Mouse (Mus musculus): ENCODE measurements around the gene Rgs12.

The Rgs12 gene

GRCm38 (mm10) chr5:34981734-34982133 is 32.5 kb downstream of the Rgs12 start:
- DNase-seq (ENCODE audit: low spot score), result peak; percentile 58

GRCm38 (mm10) chr5:34984933-34985332 is 35.7 kb downstream of the Rgs12 start:
- no peak for DNase-seq (ENCODE audit: low spot score)

- peak; percentile 79 for DNase-seq (ENCODE audit: low spot score)
Measured at GRCm38 (mm10) chr5:34985867-34986266, 36.6 kb downstream of the Rgs12 start.

- no peak for DNase-seq (ENCODE audit: low spot score)
Measured at GRCm38 (mm10) chr5:34987396-34987795, 38.2 kb downstream of the Rgs12 start.

GRCm38 (mm10) chr5:34988690-34989089 is 39.4 kb downstream of the Rgs12 start:
- no peak for DNase-seq (ENCODE audit: low spot score)

- no peak for DNase-seq (ENCODE audit: low spot score)
Measured at GRCm38 (mm10) chr5:34989321-34989772, 40.1 kb downstream of the Rgs12 start.

- no peak for DNase-seq (ENCODE audit: low spot score)
Measured at GRCm38 (mm10) chr5:34998754-34999153, 49.5 kb downstream of the Rgs12 start.

GRCm38 (mm10) chr5:34999281-34999680 is 50.0 kb downstream of the Rgs12 start:
- no peak for DNase-seq (ENCODE audit: low spot score)

GRCm38 (mm10) chr5:35000323-35000722 is 51.1 kb downstream of the Rgs12 start:
- no peak for DNase-seq (ENCODE audit: low spot score)

GRCm38 (mm10) chr5:35001144-35001543 is 51.9 kb downstream of the Rgs12 start:
- no peak for DNase-seq (ENCODE audit: low spot score)

- DNase-seq (ENCODE audit: low spot score), result no peak
Measured at GRCm38 (mm10) chr5:35003611-35004162, 54.4 kb downstream of the Rgs12 start.

GRCm38 (mm10) chr5:35004769-35005168 is 55.5 kb downstream of the Rgs12 start:
- DNase-seq (ENCODE audit: low spot score), result no peak

- DNase-seq (ENCODE audit: low spot score), result no peak
Measured at GRCm38 (mm10) chr5:35005659-35006058, 56.4 kb downstream of the Rgs12 start.

GRCm38 (mm10) chr5:35006599-35006998 is 57.4 kb downstream of the Rgs12 start:
- no peak for DNase-seq (ENCODE audit: low spot score)

- DNase-seq (ENCODE audit: low spot score), result no peak
Measured at GRCm38 (mm10) chr5:35009163-35009562, 59.9 kb downstream of the Rgs12 start.

GRCm38 (mm10) chr5:35010656-35011055 is 61.4 kb downstream of the Rgs12 start:
- no peak for DNase-seq (ENCODE audit: low spot score)

GRCm38 (mm10) chr5:35011156-35011923 is 62.1 kb downstream of the Rgs12 start:
- no peak for DNase-seq (ENCODE audit: low spot score)

GRCm38 (mm10) chr5:35014036-35014435 is 64.8 kb downstream of the Rgs12 start:
- no peak for DNase-seq (ENCODE audit: low spot score)

- DNase-seq (ENCODE audit: low spot score), result no peak
Measured at GRCm38 (mm10) chr5:35019673-35020300, 70.5 kb downstream of the Rgs12 start.

GRCm38 (mm10) chr5:35020410-35021241 is 71.4 kb downstream of the Rgs12 start:
- DNase-seq (ENCODE audit: low spot score), result no peak

- DNase-seq (ENCODE audit: low spot score), result peak; percentile 68
Measured at GRCm38 (mm10) chr5:35024975-35025374, 75.7 kb downstream of the Rgs12 start.

GRCm38 (mm10) chr5:35029303-35029702 is 80.1 kb downstream of the Rgs12 start:
- no peak for DNase-seq (ENCODE audit: low spot score)

Measured in embryo, embryonic 10 days (tissue).